Comparison of ENCODE assay signal across 8 mouse cellular contexts in the genomic region with DNA sequence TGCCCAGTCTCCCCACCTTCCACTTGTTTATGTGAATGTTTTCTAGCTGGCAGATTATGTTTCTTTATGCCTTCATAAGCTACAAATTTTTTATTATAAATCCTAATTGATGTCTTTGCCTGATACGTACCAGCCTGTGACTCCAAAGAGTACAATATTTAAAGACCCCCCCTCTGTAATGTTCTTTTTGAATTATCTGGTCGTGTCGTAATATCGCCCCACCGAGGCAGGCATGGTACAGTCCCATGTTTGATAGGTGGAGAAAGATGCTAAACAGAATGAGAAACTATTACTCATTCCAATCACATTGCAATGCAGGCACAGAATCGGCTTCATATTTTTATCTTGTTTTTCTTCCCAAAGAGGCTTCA. TPM values are rescaled to one million over a fixed set of nuclear protein-coding genes. Genes with fewer than 3 reads are reported as not detected.
DNase-seq lines count a peak whose midpoint lies in the region; ATAC-seq and TF ChIP-seq lines count a peak whose summit lies in the region.

No protein-coding gene starts in this region.

- DNase-seq in kidney, adult 2 months: no peak
- DNase-seq in kidney, postnatal 36 days: no peak
- peak; percentile 51 to 66 (median 53) for DNase-seq in liver, embryonic 14.5 days (ENCODE audit: low read depth in 3 of 3, low spot score in 3 of 3)
- DNase-seq in urinary bladder, postnatal 10 days (ENCODE audit: low spot score): no peak

- peak; percentile 77 for ATAC-seq in hindbrain, embryonic 16.5 days
- ATAC-seq in liver, embryonic 14.5 days (ENCODE audit: insufficient read depth): peak; percentile 66

- H3K9me3 ChIP-seq in ES-Bruce4 (replicated peaks; ENCODE audit: control insufficient read depth, insufficient read depth, low read length, poor library complexity, severe bottlenecking): no peaks in the 10 kb centered on the region
- no peaks in the 10 kb centered on the region for H3K9me3 ChIP-seq in hindbrain, embryonic 16.5 days (ENCODE audit: control insufficient read depth, low read length)
- H3K9me3 ChIP-seq in liver, embryonic 14.5 days (ENCODE audit: control insufficient read depth, low read length): no peaks in the 10 kb centered on the region

- H3K4me1 ChIP-seq in kidney, adult 2 months (ENCODE audit: control insufficient read depth, insufficient read depth, low read length): peaks cover 7% of the 10 kb centered on the region; the same call in 1 of the 2 replicates
- H3K4me1 ChIP-seq in ES-Bruce4 (ENCODE audit: control insufficient read depth, insufficient read depth, low read length): no peaks in the 10 kb centered on the region
- peaks cover 2% of the 10 kb centered on the region; the same call in 1 of the 2 replicates for H3K4me1 ChIP-seq in cortical plate, adult 2 months (ENCODE audit: control insufficient read depth, insufficient read depth, low read length)
- peaks cover 18% of the 10 kb centered on the region for H3K4me1 ChIP-seq in hindbrain, embryonic 16.5 days (ENCODE audit: control insufficient read depth, insufficient read depth, low read depth, low read length)
- peaks cover 7 to 15% of the 10 kb centered on the region in 2 experiments for H3K4me1 ChIP-seq in liver, embryonic 14.5 days (replicated peaks; ENCODE audit: control insufficient read depth in 2 of 2, insufficient read depth in 2 of 2, low read length in 1 of 2)
- peaks cover 5% of the 10 kb centered on the region; the same call in 1 of the 2 replicates for H3K4me1 ChIP-seq in small intestine, adult 2 months (ENCODE audit: control insufficient read depth, insufficient read depth, insufficient read length, low read length)

- peak overlapping the region; percentile 80 for H3K27ac ChIP-seq in kidney, adult 2 months (ENCODE audit: insufficient read depth, low read depth, low read length)
- H3K27ac ChIP-seq in ES-Bruce4 (ENCODE audit: insufficient read depth, low read length): peak overlapping the region; percentile 31
- peak overlapping the region; percentile 47 for H3K27ac ChIP-seq in cortical plate, adult 2 months (ENCODE audit: insufficient read depth, low read length)
- H3K27ac ChIP-seq in hindbrain, embryonic 16.5 days (ENCODE audit: low read depth, low read length): peak overlapping the region; percentile 100
- peak overlapping the region; percentile 92 for H3K27ac ChIP-seq in liver, embryonic 14.5 days
- H3K27ac ChIP-seq in small intestine, adult 2 months (ENCODE audit: insufficient read depth, low read depth, low read length): peak overlapping the region; percentile 38

- no peak for TF ChIP-seq CTCF in kidney, adult 2 months (conservative IDR thresholded peaks at IDR 0.05; ENCODE audit: insufficient read depth, insufficient read length, low read depth, low read length)
- TF ChIP-seq CTCF in ES-Bruce4 (IDR thresholded peaks at IDR 0.05; ENCODE audit: low read depth, low read length): no peak
- TF ChIP-seq CTCF in cortical plate, adult 2 months (IDR thresholded peaks at IDR 0.05; ENCODE audit: extremely low read depth, insufficient read depth, low read length): no peak
- peak; percentile 29; the same call in 1 of the 2 replicates for TF ChIP-seq CTCF in liver, embryonic 14.5 days (IDR thresholded peaks at IDR 0.05; ENCODE audit: low read depth)
- no peak for TF ChIP-seq CTCF in small intestine, adult 2 months (IDR thresholded peaks at IDR 0.05; ENCODE audit: extremely low read depth, insufficient read length, insufficient replicate concordance, low read depth, low read length)

- H3K9ac ChIP-seq in ES-Bruce4 (ENCODE audit: low read depth, poor library complexity, severe bottlenecking): peak overlapping the region; percentile 66; the same call in 1 of the 2 replicates
- H3K9ac ChIP-seq in hindbrain, embryonic 16.5 days (ENCODE audit: low read depth, low read length): peak overlapping the region; percentile 50
- peak overlapping the region; percentile 74 for H3K9ac ChIP-seq in liver, embryonic 14.5 days (replicated peaks)

- no peak for TF ChIP-seq POLR2A in kidney, adult 2 months (IDR thresholded peaks at IDR 0.05; ENCODE audit: low read depth, low read length)
- no peak for TF ChIP-seq POLR2A in ES-Bruce4 (IDR thresholded peaks at IDR 0.05; ENCODE audit: insufficient read depth, low read length)
- TF ChIP-seq POLR2A in cortical plate, adult 2 months (IDR thresholded peaks at IDR 0.05; ENCODE audit: extremely low read depth, insufficient read depth, low read length): no peak; the same call in 1 of the 2 replicates
- TF ChIP-seq POLR2A in small intestine, adult 2 months (IDR thresholded peaks at IDR 0.05; ENCODE audit: low read depth, low read length): no peak

- H3K36me3 ChIP-seq in kidney, adult 2 months (ENCODE audit: control insufficient read depth, insufficient read depth, low read length): no peaks in the 10 kb centered on the region
- no peaks in the 10 kb centered on the region for H3K36me3 ChIP-seq in ES-Bruce4 (ENCODE audit: control insufficient read depth, insufficient read depth, low read length, poor library complexity, severe bottlenecking)
- no peaks in the 10 kb centered on the region for H3K36me3 ChIP-seq in hindbrain, embryonic 16.5 days (ENCODE audit: control insufficient read depth, insufficient read depth, low read length)
- H3K36me3 ChIP-seq in liver, embryonic 14.5 days (replicated peaks; ENCODE audit: control insufficient read depth, insufficient read depth, low read depth): no peaks in the 10 kb centered on the region; the same call in 1 of the 2 replicates
- no peaks in the 10 kb centered on the region for H3K36me3 ChIP-seq in small intestine, adult 2 months (ENCODE audit: control insufficient read depth, insufficient read depth, low read length)

- peak overlapping the region; percentile 40 for H3K4me3 ChIP-seq in kidney, adult 2 months (ENCODE audit: insufficient read depth, low read depth, low read length)
- H3K4me3 ChIP-seq in ES-Bruce4 (ENCODE audit: low read depth, low read length): peak overlapping the region; percentile 46; the same call in 1 of the 2 replicates
- peak overlapping the region; percentile 77 for H3K4me3 ChIP-seq in cortical plate, adult 2 months (ENCODE audit: insufficient read depth, low read length)
- peak overlapping the region; percentile 78 for H3K4me3 ChIP-seq in hindbrain, embryonic 16.5 days (ENCODE audit: low read length)
- H3K4me3 ChIP-seq in liver, embryonic 14.5 days (ENCODE audit: insufficient read depth in 1 of 2, low read depth in 2 of 2, low read length in 2 of 2): peak overlapping the region; percentile 41 to 83
- peak overlapping the region; percentile 53 for H3K4me3 ChIP-seq in small intestine, adult 2 months (ENCODE audit: low read depth, low read length)

- TF ChIP-seq EP300 in ES-Bruce4 (IDR thresholded peaks at IDR 0.05; ENCODE audit: insufficient read depth, low read depth, low read length): no peak
- no peak for TF ChIP-seq EP300 in liver, embryonic 14.5 days (IDR thresholded peaks at IDR 0.05; ENCODE audit: low read depth)

- H3K4me2 ChIP-seq in hindbrain, embryonic 16.5 days (ENCODE audit: low read length): peak overlapping the region; percentile 55
- H3K4me2 ChIP-seq in liver, embryonic 14.5 days (ENCODE audit: low read depth): peak overlapping the region; percentile 71

- H3K27me3 ChIP-seq in kidney, adult 2 months (replicated peaks; ENCODE audit: control insufficient read depth, insufficient read depth, low read length): no peaks in the 10 kb centered on the region
- H3K27me3 ChIP-seq in ES-Bruce4 (ENCODE audit: control insufficient read depth, insufficient read depth, low read length, poor library complexity, severe bottlenecking): no peaks in the 10 kb centered on the region
- H3K27me3 ChIP-seq in hindbrain, embryonic 16.5 days (replicated peaks; ENCODE audit: control insufficient read depth, insufficient read depth, low read length): no peaks in the 10 kb centered on the region
- no peaks in the 10 kb centered on the region for H3K27me3 ChIP-seq in liver, embryonic 14.5 days (ENCODE audit: control insufficient read depth, insufficient read depth, low read length)
- no peaks in the 10 kb centered on the region for H3K27me3 ChIP-seq in small intestine, adult 2 months (ENCODE audit: control insufficient read depth, insufficient read depth, low read length)

- WGBS in kidney, adult 2 months: under 1% methylated on average over 6 of the region's 6 CpGs
- under 1% methylated on average over 6 of the region's 6 CpGs for WGBS in hindbrain, embryonic 16.5 days
- WGBS in liver, embryonic 14.5 days (ENCODE audit: insufficient replicate concordance): 2% methylated on average over 6 of the region's 6 CpGs
- WGBS in small intestine, adult 2 months: under 1% methylated on average over 6 of the region's 6 CpGs

RNA-seq across cellular contexts. Expression of gene Rtn3, which starts 0.4 kb away (rescaled TPM):
- 186 and 190 TPM in 2 replicates for polyA plus RNA-seq in kidney, adult 2 months (2012; rRNA removed)
- polyA plus RNA-seq in ES-Bruce4 (2011; ENCODE audit: insufficient read depth, insufficient read length, low read depth, missing spikeins): 162 and 178 TPM in 2 replicates
- polyA plus RNA-seq in cortical plate, adult 2 months (2012; rRNA removed): 810 and 857 TPM in 2 replicates
- polyA plus RNA-seq in hindbrain, embryonic 16.5 days (2015; fragmentation: Nextera tagmentation; extraction: Ambion mirVana): 693 and 702 TPM in 2 replicates
- polyA plus RNA-seq in liver, embryonic 14.5 days (2012; rRNA removed): 35.3 and 45.1 TPM in 2 replicates
- polyA plus RNA-seq in liver, embryonic 14.5 days (2014; fragmentation: Nextera tagmentation; extraction: Ambion mirVana): 52.5 and 58.0 TPM in 2 replicates
- 66.3 and 95.6 TPM in 2 replicates for polyA plus RNA-seq in small intestine, adult 2 months (2012; rRNA removed)

RNA-seq across cellular contexts. Expression of gene Atl3, which starts 10.3 kb away (rescaled TPM):
- 12.7 and 20.4 TPM in 2 replicates for polyA plus RNA-seq in kidney, adult 2 months (2012; rRNA removed)
- 51.3 and 53.5 TPM in 2 replicates for polyA plus RNA-seq in ES-Bruce4 (2011; ENCODE audit: insufficient read depth, insufficient read length, low read depth, missing spikeins)
- 17.2 and 19.4 TPM in 2 replicates for polyA plus RNA-seq in cortical plate, adult 2 months (2012; rRNA removed)
- 5.7 and 5.8 TPM in 2 replicates for polyA plus RNA-seq in hindbrain, embryonic 16.5 days (2015; fragmentation: Nextera tagmentation; extraction: Ambion mirVana)
- 5.2 and 7.3 TPM in 2 replicates for polyA plus RNA-seq in liver, embryonic 14.5 days (2012; rRNA removed)
- polyA plus RNA-seq in liver, embryonic 14.5 days (2014; fragmentation: Nextera tagmentation; extraction: Ambion mirVana): 6.7 and 7.5 TPM in 2 replicates
- 1.3 and 2.6 TPM in 2 replicates for polyA plus RNA-seq in small intestine, adult 2 months (2012; rRNA removed)

Comparison
In these comparisons a context has a peak if more than half of its experiments do, and no peak if none do; other contexts are left out.
1. DNase-seq: peak in liver, embryonic 14.5 days (3 of 3); none in kidney, adult 2 months (single experiment), kidney, postnatal 36 days (0 of 2) and urinary bladder, postnatal 10 days (single experiment).
2. H3K27ac ChIP-seq: peak in every context shown above with its lines; median percentile 100 in hindbrain, embryonic 16.5 days; 92 in liver, embryonic 14.5 days; 80 in kidney, adult 2 months; 47 in cortical plate, adult 2 months; 38 in small intestine, adult 2 months; 31 in ES-Bruce4.
3. Peak in every context shown above with its lines, with median percentiles within 50 percentile points of each other: H3K4me3 ChIP-seq and H3K9ac ChIP-seq.